Mouse (Mus musculus) gonadal fat pad, adult 2 months (tissue): ENCODE measurements around the gene Gpam. TPM values are rescaled to one million over a fixed set of nuclear protein-coding genes. Genes with fewer than 3 reads are reported as not detected.

Source experiments
- DNase-seq: peaks from one replicate; pipeline ENCODE4 v3.0.0-alpha.2; 2012; ENCODE audit warnings: low read depth
- polyA plus RNA-seq: library from polyadenylated mRNA; depleted of rRNA; stranded (reverse); fragments of >200 nt; gene quantifications from 2 replicates; pipeline ENCODE4 v1.2.3, GENCODE M21; 2012

Gene Gpam
- polyA plus RNA-seq, 1 experiment: 95.1 TPM

- no peak for DNase-seq
These were observed 25.4 kb downstream of the Gpam start for GRCm38 (mm10) chr19:55101659-55102058.

GRCm38 (mm10) chr19:55100227-55101140 is 26.6 kb downstream of the Gpam start:
- DNase-seq: no peak

- DNase-seq: no peak
These were observed 27.6 kb downstream of the Gpam start for GRCm38 (mm10) chr19:55099184-55100160.

- DNase-seq: no peak
These were observed 28.4 kb downstream of the Gpam start for GRCm38 (mm10) chr19:55098409-55099183.

- no peak for DNase-seq
These were observed 29.6 kb downstream of the Gpam start for GRCm38 (mm10) chr19:55097396-55097967.

GRCm38 (mm10) chr19:55096666-55097065 is 30.4 kb downstream of the Gpam start:
- DNase-seq: no peak

- DNase-seq: no peak
These were observed 31.5 kb downstream of the Gpam start for GRCm38 (mm10) chr19:55095547-55095946.

- no peak for DNase-seq
These were observed 35.2 kb downstream of the Gpam start for GRCm38 (mm10) chr19:55091602-55092413.

- no peak for DNase-seq
These were observed 36.2 kb downstream of the Gpam start for GRCm38 (mm10) chr19:55090885-55091284.

GRCm38 (mm10) chr19:55090142-55090541 is 36.9 kb downstream of the Gpam start:
- DNase-seq: no peak

GRCm38 (mm10) chr19:55087776-55088175 is 39.3 kb downstream of the Gpam start:
- no peak for DNase-seq

- no peak for DNase-seq
These were observed 41.2 kb downstream of the Gpam start for GRCm38 (mm10) chr19:55085857-55086185.

- no peak for DNase-seq
These were observed 41.8 kb downstream of the Gpam start for GRCm38 (mm10) chr19:55084971-55085856.

- DNase-seq: no peak
These were observed 50.2 kb downstream of the Gpam start for GRCm38 (mm10) chr19:55076822-55077221.

- no peak for DNase-seq
These were observed 54.0 kb downstream of the Gpam start for GRCm38 (mm10) chr19:55073004-55073403.

GRCm38 (mm10) chr19:55069054-55069453 is 58.0 kb downstream of the Gpam start:
- no peak for DNase-seq

- no peak for DNase-seq
These were observed 63.8 kb downstream of the Gpam start for GRCm38 (mm10) chr19:55063272-55063671.

GRCm38 (mm10) chr19:55062501-55062900 is 64.5 kb downstream of the Gpam start:
- no peak for DNase-seq

GRCm38 (mm10) chr19:55061951-55062350 is 65.1 kb downstream of the Gpam start:
- DNase-seq: no peak
